Mouse (Mus musculus) spleen, postnatal 10 days (tissue): ENCODE data around the gene Slc41a1.

ENCODE experiments used
- DNase-seq, 2 experiments: peaks; one replicate each; pipeline ENCODE4 v3.0.0; 2021 to 2022; ENCODE audit warnings: low spot score in 2 of 2

Slc41a1 gene

GRCm38 (mm10) chr1:131886641-131887040 is 59.3 kb downstream of the Slc41a1 start:
- no peak for DNase-seq

DNA sequence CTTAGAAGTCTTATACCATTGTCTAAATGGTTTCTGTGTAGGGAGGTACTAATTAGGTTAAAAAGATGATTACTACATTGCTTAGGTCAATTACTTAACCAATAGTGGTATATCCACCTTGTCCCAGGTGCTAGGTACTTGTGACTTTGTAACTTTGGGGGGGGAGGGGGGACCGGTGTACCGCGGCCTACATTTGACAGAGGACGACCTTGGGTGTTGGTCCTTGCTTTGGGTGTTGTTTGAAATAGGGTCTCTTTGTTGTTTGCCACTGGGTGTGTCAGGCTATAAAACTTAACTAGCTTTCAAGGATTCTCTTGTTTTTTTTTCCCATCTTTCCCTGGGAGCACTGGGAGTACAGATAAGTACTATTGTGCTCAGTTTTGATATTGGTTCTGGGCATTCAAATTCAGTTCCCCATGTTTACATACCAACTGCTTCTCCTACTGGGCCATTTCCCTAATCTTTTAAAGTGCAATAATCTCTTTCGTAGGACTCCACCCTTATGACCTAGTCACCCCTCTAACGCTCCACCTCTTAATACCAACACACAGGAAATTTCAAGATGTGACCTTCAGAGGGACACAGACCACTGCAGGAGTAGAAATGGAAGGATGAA is 62.9 kb downstream of the Slc41a1 start:
- no peak for DNase-seq

DNA sequence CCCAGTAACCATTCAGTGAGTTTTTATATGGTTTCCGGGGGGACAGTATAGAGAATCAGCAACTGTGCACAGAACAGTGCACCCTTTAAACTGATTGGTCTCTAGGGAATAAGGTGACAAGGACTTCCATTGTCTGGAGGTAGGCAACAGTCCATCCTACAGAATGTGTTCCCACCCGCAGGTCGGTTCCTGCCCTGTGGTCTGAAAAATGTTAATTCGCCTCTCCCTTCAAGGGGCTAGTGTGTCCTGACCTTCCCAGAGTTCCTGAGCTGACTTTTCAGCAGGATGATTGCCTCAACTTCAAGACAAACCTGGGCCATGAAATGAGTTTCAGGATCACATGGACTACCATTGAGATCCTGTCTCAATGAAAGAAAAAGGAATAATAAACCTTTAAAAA is 64.1 kb downstream of the Slc41a1 start:
- DNase-seq = no peak
